Mouse (Mus musculus) stomach, postnatal 0 days (tissue): ENCODE data around the gene Cnn3. TPM values are rescaled to one million over a fixed set of nuclear protein-coding genes. Genes with fewer than 3 reads are reported as not detected.

Experiments
- ATAC-seq: fragments of 200-750 bp; cut with Nextera tagmentation; 2 replicates; pipeline ENCODE4 v1.8.0; 2017; ENCODE audit not compliant: low FRiP score, low TSS enrichment
- DNase-seq: peaks from one replicate; pipeline ENCODE4 v3.0.0-alpha.2; 2016; ENCODE audit warnings: low spot score
- H3K27ac ChIP-seq: fragments of 300-500 bp; sonication (generic); replicated peaks from 2 replicates; pipeline ENCODE4 v1.5.1; 2014; ENCODE audit warnings: mild to moderate bottlenecking, control low read depth
- H3K27me3 ChIP-seq: fragments of 300-500 bp; sonication (generic); 2 replicates; pipeline ENCODE4 v1.6.1; 2014; ENCODE audit warnings: low read length; ENCODE audit not compliant: control insufficient read depth, insufficient read depth
- H3K36me3 ChIP-seq: fragments of 300-500 bp; sonication (generic); 2 replicates; pipeline ENCODE4 v1.6.1; 2014; ENCODE audit warnings: low read length, mixed read lengths; ENCODE audit not compliant: control insufficient read depth, insufficient read depth
- H3K4me1 ChIP-seq: fragments of 300-500 bp; sonication (generic); replicated peaks from 2 replicates; pipeline ENCODE4 v1.6.1; 2014; ENCODE audit warnings: antibody characterized with exemption; ENCODE audit not compliant: control insufficient read depth, insufficient read depth
- H3K4me2 ChIP-seq: fragments of 300-500 bp; sonication (generic); replicated peaks from 2 replicates; pipeline ENCODE4 v1.6.1; 2014; ENCODE audit warnings: low read depth, mild to moderate bottlenecking, control low read depth, moderate library complexity
- H3K4me3 ChIP-seq: fragments of 300-500 bp; sonication (generic); 2 replicates; pipeline ENCODE4 v1.5.1; 2014; ENCODE audit warnings: low read depth, low read length, control low read depth
- H3K9ac ChIP-seq: fragments of 300-500 bp; sonication (generic); 2 replicates; pipeline ENCODE4 v1.6.1; 2014; ENCODE audit warnings: mild to moderate bottlenecking, low read length, control low read depth, mixed read lengths
- H3K9me3 ChIP-seq: fragments of 300-500 bp; sonication (generic); 2 replicates; pipeline ENCODE4 v1.6.1; 2016; ENCODE audit warnings: low read length; ENCODE audit not compliant: control insufficient read depth
- CTCF ChIP-seq: IDR thresholded peaks from 2 replicates; pipeline ENCODE4 v1.5.1; 2016; ENCODE audit warnings: antibody characterized with exemption, low read depth, mild to moderate bottlenecking, moderate library complexity
- EP300 ChIP-seq: optimal IDR thresholded peaks from 2 replicates; pipeline ENCODE3; 2016; ENCODE audit warnings: antibody characterized with exemption
- WGBS: fragments of 180-500 bp; shearing (Covaris S2); extraction: QIAGEN DNeasy Blood & Tissue Kit; methylation state at CpG from one replicate; pipeline ENCODE4 v1.1.7; 2014; 5-methylcytosine and 5-hydroxymethylcytosine counted together
- polyA plus RNA-seq: library from polyadenylated mRNA; unstranded; fragments of >200 nt; fragmentation: Nextera tagmentation; extraction: Ambion mirVana; gene quantifications from 2 replicates; pipeline ENCODE4 v1.2.1, GENCODE M21; 2015

Cnn3 gene
- polyA plus RNA-seq, 1 experiment from 2014 or later = 301 TPM

DNA sequence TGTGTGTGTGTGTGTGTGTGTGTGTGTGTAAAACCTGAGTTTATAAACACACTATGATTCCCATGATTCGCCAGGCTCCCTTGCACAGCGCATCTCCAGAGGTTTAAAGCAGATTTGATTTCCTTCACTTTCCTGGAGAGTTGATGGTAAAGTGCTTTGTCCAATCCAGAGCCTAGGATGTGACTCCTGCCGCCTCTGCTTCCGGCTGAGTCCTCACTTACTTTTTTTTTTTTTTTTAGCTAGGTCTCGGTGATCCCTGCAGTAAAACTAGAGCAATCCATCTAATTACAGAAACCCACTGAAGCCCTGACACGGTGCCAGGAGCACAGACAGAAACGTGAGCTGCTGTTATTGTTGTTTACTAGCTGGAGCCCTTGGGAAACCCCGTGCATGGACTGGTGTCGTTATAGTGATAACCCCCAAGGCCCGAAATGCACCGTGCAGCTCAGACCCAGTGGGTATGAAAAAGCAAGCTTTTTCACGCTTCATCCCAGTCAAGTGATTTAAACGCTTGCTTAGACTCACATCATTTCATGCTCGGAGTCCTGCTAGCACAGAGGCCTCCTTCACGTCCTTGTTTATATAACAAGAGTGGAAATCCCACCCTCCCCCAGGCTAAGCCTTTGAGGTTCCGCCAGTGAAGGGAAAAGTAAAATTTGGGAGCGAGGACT, 36.3 kb upstream of the Cnn3 start:
- no peak for DNase-seq
- WGBS = 20% methylated on average over 17 of the region's 17 CpGs
- H3K4me1 ChIP-seq = no peaks in the 10 kb centered on the region
- H3K9ac ChIP-seq = peak overlapping the region; percentile 13; the same call in 1 of the 2 replicates
- no peak for TF ChIP-seq EP300
- no peak for TF ChIP-seq CTCF
- H3K27ac ChIP-seq = peak overlapping the region; percentile 73; the same call in 1 of the 2 replicates
- no peaks in the 10 kb centered on the region for H3K36me3 ChIP-seq
- peak overlapping the region; percentile 28 for H3K4me2 ChIP-seq
- no peak overlapping the region for H3K4me3 ChIP-seq
- no peaks in the 10 kb centered on the region for H3K27me3 ChIP-seq
- H3K9me3 ChIP-seq = no peaks in the 10 kb centered on the region
- no peak; the same call in 1 of the 2 replicates for ATAC-seq

- Histone ChIP-seq H3K4me1 (no peaks in the 10 kb centered on the region), H3K9ac (no peak overlapping the region), H3K4me2 (peak overlapping the region; percentile 28; the same call in 1 of the 2 replicates), H3K4me3 (no peak overlapping the region), H3K27me3 (no peaks in the 10 kb centered on the region), H3K36me3 (no peaks in the 10 kb centered on the region), H3K27ac (peak overlapping the region; percentile 73), H3K9me3 (no peaks in the 10 kb centered on the region)
- 37% methylated on average over 7 of the region's 7 CpGs for WGBS
- ATAC-seq (peak; percentile 65; the same call in 1 of the 2 replicates), DNase-seq (no peak)
- no peak for TF ChIP-seq CTCF
- no peak for TF ChIP-seq EP300
Observed at GRCm38 (mm10) chr3:121390724-121391123, 35.6 kb upstream of the Cnn3 start.

DNA sequence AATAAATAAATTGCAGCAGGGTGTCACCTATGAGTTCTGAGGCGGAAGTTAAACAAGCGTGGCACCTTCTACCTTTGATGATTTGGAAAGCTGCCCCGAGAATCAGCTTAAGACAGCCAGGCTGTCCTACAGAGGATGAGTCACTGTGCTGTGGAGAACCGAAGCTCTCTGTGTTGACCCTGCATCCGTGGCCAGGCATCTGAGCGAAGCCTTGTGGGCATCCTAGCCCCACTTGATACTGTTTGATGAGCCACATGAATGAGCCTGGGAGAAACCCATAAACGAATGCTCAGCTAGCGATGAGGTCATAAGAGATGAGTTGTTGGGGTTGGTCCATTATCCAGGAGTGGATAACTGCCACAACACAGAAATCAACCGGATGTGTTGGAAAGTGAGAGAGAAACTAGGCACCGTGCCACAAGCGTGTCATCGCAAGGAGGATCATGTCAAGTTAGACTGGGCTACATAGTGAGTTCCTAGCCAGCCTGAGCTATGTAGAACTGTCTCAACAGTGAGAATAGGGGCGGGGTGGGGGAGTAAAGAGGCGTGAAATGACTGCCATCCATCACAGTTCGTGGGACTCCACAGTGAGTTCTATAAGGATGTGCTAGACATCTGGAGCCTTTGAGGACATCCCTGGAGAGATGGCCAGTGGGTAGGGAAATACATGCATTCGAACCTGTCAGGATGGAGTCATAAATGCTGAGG, 30.6 kb upstream of the Cnn3 start:
- no peak for DNase-seq
- Histone ChIP-seq H3K9ac (no peak overlapping the region), H3K9me3 (no peaks in the 10 kb centered on the region), H3K4me1 (no peaks in the 10 kb centered on the region; the same call in 1 of the 2 replicates), H3K36me3 (no peaks in the 10 kb centered on the region), H3K4me3 (no peak overlapping the region), H3K4me2 (no peak overlapping the region), H3K27me3 (no peaks in the 10 kb centered on the region), H3K27ac (no peak overlapping the region)
- TF ChIP-seq CTCF (no peak), EP300 (no peak)
- WGBS = 62% methylated on average over 16 of the region's 16 CpGs
- peak; percentile 70; the same call in 1 of the 2 replicates for ATAC-seq

DNA sequence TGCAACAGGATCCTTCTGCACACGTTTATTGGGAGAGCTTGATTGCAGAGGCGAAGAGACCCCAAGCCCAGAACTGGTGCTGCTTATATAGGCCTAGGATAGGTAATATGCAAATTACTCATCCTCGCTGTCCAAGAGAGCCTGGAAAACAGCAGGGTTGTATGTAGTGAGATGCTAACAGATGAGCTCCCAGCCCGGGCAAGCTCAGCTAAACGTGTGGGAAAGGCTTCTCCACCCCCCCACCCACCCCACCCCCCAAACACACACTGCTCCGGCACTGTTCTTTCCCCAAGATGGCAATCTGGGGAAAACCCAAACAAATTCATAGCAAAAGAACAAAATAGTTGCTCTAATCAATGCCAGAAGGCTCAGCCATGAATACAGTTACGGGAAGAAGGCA, 29.7 kb upstream of the Cnn3 start:
- Histone ChIP-seq H3K27ac (0 out of 2 replicates have a peak overlapping the region, but pooled peaks have one; percentile 49), H3K4me3 (no peak overlapping the region), H3K27me3 (no peaks in the 10 kb centered on the region), H3K9ac (no peak overlapping the region), H3K36me3 (no peaks in the 10 kb centered on the region), H3K9me3 (no peaks in the 10 kb centered on the region), H3K4me1 (no peaks in the 10 kb centered on the region; the same call in 1 of the 2 replicates), H3K4me2 (no peak overlapping the region)
- DNase-seq (no peak), ATAC-seq (no peak)
- TF ChIP-seq CTCF = no peak
- no peak for TF ChIP-seq EP300
- 59% methylated on average over 7 of the region's 7 CpGs for WGBS

DNA sequence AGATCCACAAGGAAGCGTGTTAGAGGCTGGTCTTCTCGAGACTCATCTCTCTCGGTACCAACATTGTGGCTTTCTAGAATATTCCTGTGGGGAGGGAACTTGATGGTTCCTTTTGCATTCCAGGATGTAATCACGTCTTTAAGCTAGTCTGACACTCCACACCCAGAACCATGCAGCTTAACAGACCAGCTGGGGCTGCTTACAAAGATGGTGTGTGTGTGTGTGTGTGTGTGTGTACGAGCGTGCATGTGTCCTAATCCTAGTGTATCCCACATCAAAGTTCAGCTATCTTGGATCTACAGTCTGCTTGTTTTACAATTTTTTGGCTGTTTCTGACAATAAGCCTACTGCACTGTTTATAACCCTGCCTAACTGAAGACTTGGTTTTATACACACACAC, 29.3 kb upstream of the Cnn3 start:
- Histone ChIP-seq H3K27me3 (no peaks in the 10 kb centered on the region), H3K4me3 (no peak overlapping the region), H3K36me3 (no peaks in the 10 kb centered on the region), H3K9ac (no peak overlapping the region), H3K9me3 (no peaks in the 10 kb centered on the region), H3K27ac (0 out of 2 replicates have a peak overlapping the region, but pooled peaks have one; percentile 49), H3K4me2 (no peak overlapping the region), H3K4me1 (no peaks in the 10 kb centered on the region; the same call in 1 of the 2 replicates)
- DNase-seq (no peak), ATAC-seq (peak; percentile 42; the same call in 1 of the 2 replicates)
- 62% methylated on average over 6 of the region's 6 CpGs for WGBS
- TF ChIP-seq EP300 (no peak), CTCF (no peak)

- H3K27ac ChIP-seq = no peak overlapping the region
- H3K36me3 ChIP-seq = no peaks in the 10 kb centered on the region
- DNase-seq (no peak), ATAC-seq (no peak)
- no peaks in the 10 kb centered on the region; the same call in 1 of the 2 replicates for H3K4me1 ChIP-seq
- no peak overlapping the region for H3K4me3 ChIP-seq
- no peak overlapping the region for H3K4me2 ChIP-seq
- H3K9me3 ChIP-seq = no peaks in the 10 kb centered on the region
- no peaks in the 10 kb centered on the region for H3K27me3 ChIP-seq
- WGBS = 56% methylated on average over 4 of the region's 4 CpGs
- TF ChIP-seq CTCF = no peak
- no peak for TF ChIP-seq EP300
- H3K9ac ChIP-seq = no peak overlapping the region
Observed at GRCm38 (mm10) chr3:121401384-121401783, 24.9 kb upstream of the Cnn3 start.
